Mouse (Mus musculus): ENCODE data around the gene Ccdc187.

- no peak for TF ChIP-seq POLR2A (IDR thresholded peaks at IDR 0.05; ENCODE audit: insufficient read length, low read depth)
- TF ChIP-seq POLR2AphosphoS2 (IDR thresholded peaks at IDR 0.05; ENCODE audit: insufficient read length, low read depth): no peak
- TF ChIP-seq USF1 (IDR thresholded peaks at IDR 0.05; ENCODE audit: low read depth): no peak
- no peak for TF ChIP-seq E2F4 (IDR thresholded peaks at IDR 0.05; ENCODE audit: insufficient read depth)
- no peak for TF ChIP-seq TCF12 (IDR thresholded peaks at IDR 0.05; ENCODE audit: insufficient read depth, poor library complexity, severe bottlenecking)
- no peak for TF ChIP-seq MAX (IDR thresholded peaks at IDR 0.05; ENCODE audit: low read depth)
Measured at GRCm38 (mm10) chr2:26208126-26208789, 86.1 kb downstream of the Ccdc187 start, which contains the start of gene Lhx3.
